Mouse (Mus musculus): ENCODE results near the gene Stambp.

- no peak for TF ChIP-seq GATA1 (IDR thresholded peaks at IDR 0.05; ENCODE audit: borderline replicate concordance, low read length)
- TF ChIP-seq FLI1 (IDR thresholded peaks at IDR 0.05; ENCODE audit: low read length): no peak
Observed at GRCm38 (mm10) chr6:83597988-83598387, 25.5 kb upstream of the Stambp start.

All from megakaryocyte, embryonic 14.5 days (primary cell).